In the genomic region with DNA sequence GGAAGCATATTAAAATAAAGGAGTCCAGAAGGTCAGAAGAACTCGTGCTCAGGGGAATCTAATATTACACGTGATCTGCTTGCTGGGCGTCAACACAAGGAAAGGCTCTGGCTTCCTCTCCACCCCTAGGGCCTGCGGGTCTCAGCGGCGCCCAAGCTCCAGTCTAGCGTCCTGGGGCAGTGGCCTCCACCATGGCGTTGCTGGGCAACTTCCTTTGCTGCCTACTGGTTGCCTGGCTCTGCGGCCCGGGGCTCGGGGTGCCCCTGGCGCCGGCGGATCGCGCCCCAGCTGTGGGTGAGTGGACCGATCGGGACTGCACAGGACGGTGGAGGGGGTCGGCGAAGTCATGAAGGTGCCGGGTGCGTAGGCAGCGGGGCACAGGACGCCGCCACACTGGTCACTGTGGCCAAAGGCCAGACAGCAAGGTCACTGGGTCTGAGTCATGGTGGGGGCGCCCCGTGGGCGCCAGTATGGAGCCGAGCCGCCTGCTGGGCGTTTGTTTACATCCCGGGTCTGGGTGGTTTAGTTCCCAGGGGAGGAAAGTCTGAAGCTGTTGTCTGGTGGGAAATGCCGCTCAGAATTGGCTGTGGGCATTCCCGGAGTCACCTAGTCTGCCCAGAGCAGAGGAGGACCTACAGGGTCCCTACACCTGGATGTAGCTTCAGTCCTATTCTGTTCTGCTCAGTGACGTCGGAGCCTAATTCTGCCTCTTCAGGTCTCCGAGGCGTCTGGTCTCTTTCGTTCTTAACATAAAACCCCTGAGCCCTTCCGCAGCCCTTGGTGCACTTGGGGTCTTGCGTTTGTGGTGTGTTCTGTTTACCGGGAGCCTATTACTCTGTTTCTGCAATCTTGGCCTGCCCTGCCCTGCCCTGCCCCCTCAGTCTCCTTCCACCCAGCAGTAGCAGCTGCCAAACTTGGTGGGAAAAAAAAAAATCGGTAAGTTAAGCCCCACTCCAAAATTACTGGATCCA, we compare ENCODE assay signal across 8 mouse cellular contexts. TPM values are rescaled to one million over a fixed set of nuclear protein-coding genes. Genes with fewer than 3 reads are reported as not detected.
A peak's percentile ranks its signal among the peaks of the same experiment; 100 is the strongest.
DNase-seq lines count a peak whose midpoint lies in the region; ATAC-seq and TF ChIP-seq lines count a peak whose summit lies in the region.

No protein-coding gene starts in this region.

- peak; percentile 87 for ATAC-seq in hindbrain, embryonic 15.5 days (ENCODE audit: low FRiP score, low read depth)
- peak; percentile 46 for ATAC-seq in megakaryocyte progenitor cell, adult 5-6 weeks (replicated peaks; ENCODE audit: poor library complexity)

- TF ChIP-seq CTCF in gastrocnemius, adult 2 months (IDR thresholded peaks at IDR 0.05) = peak; percentile 24; the same call in 1 of the 2 replicates

- DNase-seq in adrenal gland, adult (ENCODE audit: inconsistent age in 2 of 2, low spot score in 1 of 2) = peak; percentile 78 to 94
- DNase-seq in cerebellum, postnatal 25 days = peak; percentile 42 to 43
- peak; percentile 72 for DNase-seq in gastrocnemius, adult 2 months
- DNase-seq in left cerebral cortex, postnatal 36 days (ENCODE audit: low spot score in 2 of 2) = peak; percentile 44 to 50
- DNase-seq in right cerebral cortex, postnatal 25 days = peak; percentile 34
- peak; percentile 35 to 60 for DNase-seq in urinary bladder, postnatal 4 days (ENCODE audit: low spot score in 2 of 2)

- intact Hi-C loops in gastrocnemius, adult 2 months (cut with DNase I) = loop anchor here (2.0 to 10.0 kb wide), 2 partner anchors 52 to 330 kb away; no protein-coding TSS in a partner anchor
- intact Hi-C loops in left cerebral cortex, postnatal 36 days (cut with DNase I) = loop anchor here (5.0 kb wide), 1 partner anchor 52 kb away; no protein-coding TSS in a partner anchor

- peak overlapping the region; percentile 61 for H3K9ac ChIP-seq in hindbrain, embryonic 15.5 days

- peak overlapping the region; percentile 87 for H3K4me3 ChIP-seq in gastrocnemius, adult 2 months
- H3K4me3 ChIP-seq in hindbrain, embryonic 15.5 days = peak overlapping the region; percentile 58

- peak overlapping the region; percentile 95 for H3K4me2 ChIP-seq in hindbrain, embryonic 15.5 days

- peak overlapping the region; percentile 97 for H3K27ac ChIP-seq in gastrocnemius, adult 2 months
- peak overlapping the region; percentile 69 for H3K27ac ChIP-seq in hindbrain, embryonic 15.5 days (replicated peaks)

- peaks cover 17% of the 10 kb centered on the region for H3K4me1 ChIP-seq in hindbrain, embryonic 15.5 days (replicated peaks)

- H3K9me3 ChIP-seq in hindbrain, embryonic 15.5 days = peaks cover 6% of the 10 kb centered on the region; the same call in 1 of the 2 replicates

- under 1% methylated on average over 44 of the region's 44 CpGs for WGBS in hindbrain, embryonic 15.5 days

- H3K27me3 ChIP-seq in hindbrain, embryonic 15.5 days = no peaks in the 10 kb centered on the region

- H3K36me3 ChIP-seq in hindbrain, embryonic 15.5 days = no peaks in the 10 kb centered on the region

RNA-seq across cellular contexts. Expression of gene Smpdl3a, which starts 0.6 kb away (rescaled TPM):
- 10 to 100 TPM; 66.4 to 74.7 TPM for total RNA-seq in gastrocnemius, adult 2 months (2021)
- polyA plus RNA-seq in hindbrain, embryonic 15.5 days (2015; fragmentation: Nextera tagmentation; extraction: Ambion mirVana) = 28.5 and 32.1 TPM in 2 replicates
- total RNA-seq in left cerebral cortex, postnatal 36 days (2021) = 10 to 100 TPM; 22.6 to 30.0 TPM
- 100 and 106 TPM in 2 replicates for total RNA-seq in megakaryocyte progenitor cell, adult 5-6 weeks (2015)
- 42.8 and 48.9 TPM in 2 replicates for total RNA-seq in megakaryocyte progenitor cell, adult 5-6 weeks (2017)

RNA-seq across cellular contexts. Expression of gene Fabp7, which starts 10.1 kb away (rescaled TPM):
- not detected for total RNA-seq in gastrocnemius, adult 2 months (2021)
- polyA plus RNA-seq in hindbrain, embryonic 15.5 days (2015; fragmentation: Nextera tagmentation; extraction: Ambion mirVana) = 2,182 and 2,246 TPM in 2 replicates
- total RNA-seq in left cerebral cortex, postnatal 36 days (2021) = 10 to 100 TPM; 44.4 to 50.3 TPM
- not detected in 2 replicates for total RNA-seq in megakaryocyte progenitor cell, adult 5-6 weeks (2015)
- total RNA-seq in megakaryocyte progenitor cell, adult 5-6 weeks (2017) = not detected in 2 replicates

Comparison
In these comparisons a context has a peak if more than half of its experiments do, and no peak if none do; other contexts are left out.
1. Peak in every context shown above with its lines: DNase-seq, ATAC-seq, H3K4me3 ChIP-seq and H3K27ac ChIP-seq.
2. DNase-seq: peak in every context shown above with its lines; median percentile 86 in adrenal gland, adult; 72 in gastrocnemius, adult 2 months; 48 in urinary bladder, postnatal 4 days; 47 in left cerebral cortex, postnatal 36 days; 42 in cerebellum, postnatal 25 days; 34 in right cerebral cortex, postnatal 25 days.
3. RNA of gene Fabp7, which starts 10.1 kb away (total RNA-seq): 44.4 to 50.3 TPM in left cerebral cortex, postnatal 36 days; not detected in gastrocnemius, adult 2 months and not detected in megakaryocyte progenitor cell, adult 5-6 weeks; every median in the first group is over 10 times any median in the second.